Mouse (Mus musculus) embryonic fibroblast, embryonic 13.5 days (primary cell): ENCODE data around the gene Rasgrp3.

Source experiments
- CTCF ChIP-seq: IDR thresholded peaks from 2 replicates; pipeline ENCODE4 v1.5.1; 2011; ENCODE audit warnings: mild to moderate bottlenecking, control low read depth, low read length, moderate library complexity, borderline replicate concordance; ENCODE audit not compliant: insufficient read depth
- POLR2A ChIP-seq: IDR thresholded peaks from 2 replicates; pipeline ENCODE4 v1.6.1; 2011; ENCODE audit warnings: low read depth, mild to moderate bottlenecking, control low read depth, low read length, moderate library complexity

GRCm38 (mm10) chr17:75516591-75516990 lies 80.9 kb downstream of the Rasgrp3 start:
- no peak for TF ChIP-seq POLR2A
- TF ChIP-seq CTCF, result no peak
